Mouse (Mus musculus) thymus, adult 2 months (tissue): ENCODE data around the gene Wwc2.

ENCODE experiments used
- CTCF ChIP-seq: fragments of 200-500 bp; IDR thresholded peaks from 2 replicates; pipeline ENCODE4 v1.5.1; 2012; ENCODE audit warnings: mild to moderate bottlenecking, control low read depth, low read length, moderate library complexity, borderline replicate concordance; ENCODE audit not compliant: control insufficient read depth, poor library complexity, insufficient read depth; ENCODE audit errors: extremely low read depth
- POLR2A ChIP-seq: fragments of 200-500 bp; IDR thresholded peaks from 2 replicates; pipeline ENCODE4 v1.6.1; 2012; ENCODE audit warnings: mild to moderate bottlenecking, low read length, control low read depth, moderate library complexity; ENCODE audit not compliant: control insufficient read depth, poor library complexity, insufficient read depth; ENCODE audit errors: extremely low read depth

- TF ChIP-seq CTCF, result no peak
- no peak for TF ChIP-seq POLR2A
Measured at GRCm38 (mm10) chr8:48026796-48027195, 36.1 kb upstream of the Wwc2 start.
